Mouse (Mus musculus): Measurements from ENCODE around the gene Fndc1.
A peak's percentile ranks its signal among the peaks of the same experiment; 100 is the strongest.

Fndc1 gene

DNA sequence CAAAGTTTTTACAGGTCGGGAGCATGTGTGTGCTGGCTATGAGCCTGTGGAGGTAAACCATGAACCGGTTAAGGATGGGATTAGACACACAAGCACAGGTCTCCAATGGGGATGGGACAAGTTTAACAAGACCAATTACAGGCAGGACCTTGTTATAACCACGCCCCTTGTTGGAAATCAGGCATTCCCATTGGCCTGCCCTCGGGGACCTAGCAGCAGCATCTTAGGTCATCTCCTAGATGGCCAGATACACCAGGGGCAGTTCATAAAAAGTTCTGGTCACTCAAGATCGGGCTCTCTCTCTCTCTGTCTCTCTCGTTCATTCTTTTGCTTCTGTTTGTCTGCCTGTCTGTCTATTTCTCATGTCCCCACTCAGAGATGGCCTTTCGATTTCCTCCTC lies 6.9 kb downstream of the Fndc1 start:
- no peak for DNase-seq (ENCODE audit: low spot score in 2 of 2)

DNA sequence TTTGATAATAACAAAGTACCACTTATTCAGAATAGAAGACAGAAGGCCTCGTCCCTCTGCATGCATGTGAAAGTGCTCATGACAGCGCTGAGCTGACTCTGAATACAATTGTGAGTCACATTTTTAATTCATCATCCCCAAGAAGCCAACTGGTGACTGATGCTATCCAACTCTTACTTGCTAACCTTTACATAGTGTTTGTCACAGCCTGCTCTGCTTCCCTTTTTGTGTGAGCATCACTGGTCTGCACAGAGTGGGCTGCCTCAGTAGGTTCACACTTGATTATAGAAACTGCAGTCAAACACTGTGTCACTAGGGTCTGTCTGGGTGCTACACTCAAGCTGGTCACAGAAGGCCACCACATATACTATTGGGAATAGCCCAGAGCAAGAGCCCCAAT lies 10.5 kb downstream of the Fndc1 start:
- DNase-seq (ENCODE audit: low spot score in 2 of 2), result no peak

DNA sequence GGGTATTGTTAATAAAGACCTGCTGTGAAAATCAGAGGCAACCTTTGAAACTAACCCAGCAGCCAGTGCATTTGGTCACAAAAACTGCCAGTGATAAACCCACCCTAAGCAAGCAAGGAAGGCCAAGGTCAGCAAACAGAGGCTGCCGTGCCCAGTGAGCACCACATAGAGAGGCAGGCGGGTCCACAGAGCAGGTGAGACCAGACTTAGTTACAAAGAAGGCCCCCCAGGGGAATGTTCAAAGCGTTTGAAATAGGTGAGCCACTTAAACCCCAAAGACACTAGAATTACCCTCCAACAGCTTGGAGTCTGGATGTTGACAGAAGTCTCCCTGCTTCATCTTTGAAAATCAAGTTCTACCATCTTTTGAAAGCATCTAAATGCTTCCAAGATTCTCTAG lies 12.7 kb downstream of the Fndc1 start:
- DNase-seq (ENCODE audit: low spot score in 2 of 2), result no peak

DNA sequence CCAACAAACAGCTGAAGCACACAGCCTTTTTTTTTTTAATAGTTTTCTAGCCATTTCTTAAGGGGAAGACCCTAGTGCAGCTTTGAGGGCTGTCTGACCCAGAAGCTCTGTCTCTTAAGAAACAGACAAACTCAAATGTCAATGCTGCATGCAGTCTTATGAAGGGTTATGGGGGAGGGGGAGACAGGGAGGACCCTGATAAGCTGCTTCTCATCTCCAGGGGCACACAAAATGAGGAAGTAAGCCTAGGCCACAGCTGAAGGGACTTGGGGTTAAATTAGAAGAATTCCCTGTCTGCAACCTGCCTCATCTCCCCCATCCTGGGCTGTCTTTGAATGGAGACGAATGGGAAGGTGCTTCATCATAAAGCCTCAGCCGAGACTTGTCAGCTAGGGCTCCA lies 19.1 kb downstream of the Fndc1 start:
- DNase-seq (ENCODE audit: low spot score in 2 of 2), result no peak

DNA sequence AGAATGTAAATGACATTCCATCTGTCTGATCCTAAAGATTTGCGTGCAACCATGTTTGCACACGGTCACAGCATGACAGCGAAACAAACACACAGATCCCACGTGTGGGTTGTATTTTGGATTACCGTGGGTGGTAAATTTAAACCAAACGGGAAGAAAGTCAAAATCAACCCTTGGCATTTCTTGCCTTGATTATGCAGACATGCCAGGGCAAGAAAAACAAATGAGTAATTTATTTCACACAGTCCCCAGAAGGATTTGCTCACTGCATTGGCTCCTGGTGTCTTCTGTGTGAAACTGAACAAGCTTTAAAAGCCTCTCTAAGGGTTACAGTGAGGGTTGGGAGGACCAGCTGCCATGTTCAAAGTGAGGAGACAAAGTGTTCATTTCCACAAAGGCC lies 22.0 kb downstream of the Fndc1 start:
- DNase-seq (ENCODE audit: low spot score in 2 of 2), result no peak

DNA sequence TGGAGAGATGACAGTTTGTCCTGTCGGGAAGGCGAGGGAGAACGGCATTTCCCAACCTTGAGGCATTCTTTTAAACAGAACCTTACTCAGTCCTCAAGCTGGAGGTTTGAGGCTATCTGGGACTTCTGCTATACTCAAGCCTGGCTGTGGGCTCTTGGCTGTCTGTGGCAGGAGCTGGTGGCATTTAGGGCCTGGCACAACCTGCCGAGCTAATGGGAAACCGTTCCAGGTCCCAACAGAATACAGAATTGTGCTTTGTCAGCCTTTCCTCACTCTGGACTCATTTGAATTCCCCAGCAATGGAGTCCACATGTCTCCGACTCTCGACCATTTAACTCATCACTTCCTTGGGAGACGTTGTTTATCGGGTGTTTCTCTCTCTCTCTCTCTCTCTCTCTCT lies 24.6 kb downstream of the Fndc1 start:
- no peak for DNase-seq (ENCODE audit: low spot score in 2 of 2)

DNA sequence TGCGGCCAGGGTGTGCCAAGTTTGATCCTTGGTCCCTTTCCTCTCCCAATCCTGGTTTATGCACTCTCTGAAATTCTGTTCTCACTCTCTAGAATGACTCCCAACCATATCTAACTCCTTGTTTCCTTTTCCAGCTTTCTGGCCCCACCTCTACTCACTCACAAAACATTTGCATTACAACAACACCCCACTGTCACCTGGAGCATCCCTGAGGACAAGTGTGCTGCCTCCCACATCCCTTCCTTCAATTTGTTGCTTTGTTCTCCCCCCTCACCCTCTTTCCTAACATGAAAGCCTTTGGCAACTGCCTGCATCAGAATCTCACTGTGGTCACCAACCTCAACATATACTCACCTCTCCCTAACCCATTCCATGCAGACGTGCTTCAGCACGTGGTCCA lies 27.2 kb downstream of the Fndc1 start:
- DNase-seq (ENCODE audit: low spot score in 2 of 2), result no peak

DNA sequence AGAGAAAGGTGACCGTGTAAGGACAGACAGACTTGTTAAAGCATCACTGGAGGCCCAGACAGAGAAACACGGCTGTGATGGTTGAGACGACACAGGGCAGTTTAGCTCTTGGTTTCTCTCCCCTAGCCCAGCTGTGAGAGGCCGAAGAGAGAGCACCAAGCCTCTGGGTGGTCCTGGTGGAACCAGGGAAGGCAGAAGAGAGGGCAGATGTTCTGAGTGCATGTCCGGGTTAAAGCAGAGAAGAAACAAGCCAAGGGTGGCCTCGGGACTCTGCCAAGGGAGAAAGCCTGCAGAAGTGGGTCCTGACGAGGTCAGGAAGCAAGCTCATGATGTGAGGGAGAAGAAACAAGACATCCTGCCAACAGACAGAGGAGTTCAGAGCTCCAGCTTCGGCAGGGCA lies 31.5 kb downstream of the Fndc1 start:
- DNase-seq (ENCODE audit: low spot score in 2 of 2), result peak in 1 of 2 experiments; percentile 44

DNA sequence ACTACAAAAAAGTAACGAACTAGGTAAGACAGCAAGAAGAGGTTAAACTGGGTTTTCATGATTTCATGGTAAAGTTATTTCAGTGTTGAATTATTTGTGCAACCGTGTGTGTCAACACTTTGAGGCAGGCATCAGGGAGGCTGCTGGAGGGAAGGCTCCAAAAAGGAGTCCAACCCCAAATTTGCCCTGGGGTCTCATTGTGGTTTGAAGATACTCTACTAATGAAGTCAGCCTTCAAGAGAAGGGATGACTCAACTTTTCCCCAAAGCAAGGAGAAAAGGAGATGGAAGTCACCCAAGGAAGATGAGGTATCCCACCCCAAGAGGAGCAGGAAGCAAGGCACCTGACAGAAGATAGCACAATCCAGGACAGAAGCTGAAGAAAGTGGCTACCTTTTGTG lies 31.9 kb downstream of the Fndc1 start:
- no peak for DNase-seq (ENCODE audit: low spot score in 2 of 2)

DNA sequence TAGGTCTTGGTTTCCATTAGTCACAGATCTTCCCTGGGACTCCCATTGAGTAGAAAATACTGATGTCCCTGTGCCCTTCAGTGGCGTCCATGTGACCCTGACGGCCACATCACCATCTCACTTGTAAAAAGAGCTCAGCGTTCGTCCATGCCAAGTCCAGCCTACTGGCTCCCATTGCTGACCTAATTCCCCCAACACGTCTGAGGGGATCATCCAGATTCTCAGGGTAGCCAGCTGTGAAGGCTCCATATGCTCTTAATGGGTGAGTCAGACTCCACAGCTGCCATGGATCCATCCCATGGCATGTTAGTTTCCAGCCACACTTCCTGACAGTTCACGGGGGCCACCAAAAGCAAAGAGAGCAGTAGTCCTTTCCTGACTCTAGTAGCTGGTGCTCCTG lies 33.0 kb downstream of the Fndc1 start:
- no peak for DNase-seq (ENCODE audit: low spot score in 2 of 2)

DNA sequence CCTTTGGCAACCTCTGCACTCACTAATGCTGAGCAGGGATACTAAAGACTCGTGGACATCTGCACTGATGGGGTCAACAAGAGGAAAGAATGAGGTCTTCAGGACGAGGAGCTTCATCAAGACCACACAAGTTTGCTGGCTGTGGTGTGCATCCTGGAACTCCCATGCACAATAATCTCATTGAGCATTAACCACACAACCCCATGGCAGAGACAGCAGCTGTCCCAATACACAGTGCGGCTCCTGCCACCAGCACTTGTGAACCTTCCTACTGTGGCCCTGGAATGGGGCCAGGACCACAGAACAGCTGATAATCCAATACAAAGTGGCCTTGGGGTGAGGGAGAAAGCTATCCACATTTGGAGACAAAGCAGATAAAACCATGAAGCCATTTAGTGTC lies 36.6 kb downstream of the Fndc1 start:
- no peak for DNase-seq (ENCODE audit: low spot score in 2 of 2)

DNA sequence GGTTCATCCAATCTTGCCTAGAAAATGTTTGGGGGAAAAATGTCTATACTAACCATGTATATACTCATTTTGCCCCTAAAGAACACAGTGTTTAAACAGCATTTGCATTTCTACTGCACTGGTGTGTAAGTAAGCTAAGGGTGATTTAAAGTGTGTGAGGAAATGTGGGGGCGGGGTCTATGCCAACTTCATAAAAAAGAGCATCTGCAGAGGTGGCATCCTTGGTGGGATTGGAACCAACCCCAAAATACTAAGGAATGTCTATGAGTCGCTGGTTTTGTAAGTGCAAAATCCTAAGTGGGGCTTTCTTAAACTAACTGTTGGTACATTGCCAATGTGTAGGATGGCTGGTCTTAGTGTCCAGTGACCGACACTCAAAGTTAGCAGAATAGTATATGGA lies 53.0 kb downstream of the Fndc1 start:
- DNase-seq (ENCODE audit: low spot score in 2 of 2), result no peak

DNA sequence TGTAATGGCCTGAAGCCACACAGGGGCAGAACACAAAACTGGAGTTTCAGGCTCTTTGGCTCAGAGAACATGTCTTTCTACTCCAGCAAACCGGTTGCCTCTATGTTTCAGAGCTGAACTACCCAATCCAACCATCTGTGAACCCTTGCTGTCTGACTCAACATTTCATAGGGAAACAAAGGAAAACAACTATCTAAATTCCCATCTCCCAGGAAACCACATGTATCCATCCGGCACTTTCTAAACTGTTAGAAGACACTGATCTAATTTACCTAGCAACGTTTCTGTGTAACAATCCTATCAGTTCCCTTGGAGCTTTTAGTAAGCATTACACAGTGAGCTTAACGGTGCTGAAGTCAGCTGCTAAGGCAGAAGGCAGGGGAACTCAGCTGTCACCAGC lies 67.3 kb downstream of the Fndc1 start:
- DNase-seq (ENCODE audit: low spot score in 2 of 2), result no peak

DNA sequence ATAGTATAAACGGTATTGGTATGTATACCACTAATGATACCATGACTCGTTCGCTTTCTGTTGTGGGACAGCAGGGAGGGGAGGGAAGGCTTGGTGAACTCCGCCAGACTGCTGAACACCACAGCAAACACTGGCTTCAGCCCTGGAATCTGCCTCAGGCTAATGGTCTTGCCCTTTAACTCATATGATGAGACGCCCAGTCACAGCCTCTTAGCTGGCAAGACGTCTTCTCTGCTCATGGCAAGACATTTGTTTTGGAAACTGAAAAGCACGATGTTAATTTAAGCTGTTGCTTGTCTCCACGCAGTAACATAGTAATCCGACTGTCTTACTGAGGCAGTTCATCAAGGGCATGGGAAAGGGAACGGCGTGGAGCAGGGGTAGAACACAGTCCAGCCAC lies 72.1 kb downstream of the Fndc1 start:
- no peak for DNase-seq (ENCODE audit: low spot score in 2 of 2)

DNA sequence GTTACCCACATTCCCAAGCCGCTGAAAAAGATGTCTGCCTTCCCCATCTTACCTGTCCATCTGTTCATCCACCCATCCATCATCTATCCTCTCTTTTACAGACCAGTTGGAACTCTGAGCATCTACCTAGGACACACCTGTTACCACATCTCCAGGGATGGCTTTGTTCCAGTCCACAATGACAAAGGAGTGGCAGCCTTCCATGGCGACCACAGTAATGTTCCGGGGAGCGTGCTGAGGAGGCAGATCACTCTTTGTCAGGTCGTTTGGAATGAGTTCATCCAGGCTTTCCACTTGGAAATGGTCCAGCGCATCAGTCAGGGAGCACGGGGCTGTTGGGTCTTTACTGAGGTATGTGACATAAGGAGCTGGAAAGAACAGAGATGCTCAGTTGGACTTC lies 73.7 kb downstream of the Fndc1 start:
- no peak for DNase-seq (ENCODE audit: low spot score in 2 of 2)

DNA sequence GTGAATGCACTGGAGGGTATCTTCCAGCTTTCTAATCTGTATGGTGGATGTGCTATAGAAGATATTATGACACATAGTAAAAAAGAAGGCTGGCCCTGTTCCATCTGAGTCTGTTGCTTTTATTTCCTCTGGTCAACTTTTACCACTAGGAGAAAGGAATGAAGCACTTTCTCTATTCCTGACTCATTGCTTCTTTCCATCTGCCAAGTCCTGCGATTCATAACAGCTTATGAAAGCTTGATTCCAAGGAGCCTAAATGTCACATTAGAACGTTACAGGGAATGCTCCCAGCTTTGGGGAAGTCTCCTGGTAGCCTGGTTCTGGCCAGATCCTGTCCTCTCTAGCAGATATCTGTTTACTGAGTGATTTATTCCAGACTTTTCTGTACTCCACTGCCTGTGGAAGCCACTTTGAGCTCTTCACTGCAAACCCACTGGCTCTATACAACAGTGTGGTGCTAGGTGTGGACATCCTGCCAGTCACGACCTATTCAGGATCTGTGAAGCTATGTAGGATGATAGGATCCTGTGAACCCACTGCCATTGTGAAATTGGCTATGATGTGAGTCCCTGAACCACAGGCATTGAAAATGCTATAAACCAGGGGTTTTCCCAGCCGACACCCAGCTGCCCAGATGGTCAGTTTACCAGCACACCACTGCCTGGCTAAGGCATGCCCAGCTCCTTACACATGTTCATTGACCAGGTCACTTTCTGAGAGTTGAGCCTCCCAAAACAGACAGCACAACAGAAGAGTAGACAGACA lies 77.9 kb downstream of the Fndc1 start:
- no peak for DNase-seq (ENCODE audit: low spot score in 2 of 2)

DNA sequence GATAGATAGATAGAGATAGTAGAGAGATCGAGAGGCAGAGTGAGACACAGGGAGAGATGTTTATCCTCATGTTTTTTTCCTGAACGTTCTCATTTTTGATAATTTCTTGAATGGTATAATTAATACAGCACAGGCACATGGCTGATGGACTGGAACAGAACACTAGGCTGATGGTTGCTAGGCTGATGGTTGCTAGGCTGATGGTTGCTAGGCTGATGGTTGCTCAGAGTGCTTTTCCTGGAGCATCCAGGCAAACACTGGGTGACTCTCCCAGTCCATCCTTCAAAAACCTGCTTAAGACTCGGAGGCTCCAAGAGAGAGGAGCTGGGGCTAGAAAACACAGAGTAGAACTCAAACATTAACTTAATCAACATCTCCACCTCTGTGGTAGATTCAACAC lies 80.3 kb downstream of the Fndc1 start:
- DNase-seq (ENCODE audit: low spot score in 2 of 2), result no peak

DNA sequence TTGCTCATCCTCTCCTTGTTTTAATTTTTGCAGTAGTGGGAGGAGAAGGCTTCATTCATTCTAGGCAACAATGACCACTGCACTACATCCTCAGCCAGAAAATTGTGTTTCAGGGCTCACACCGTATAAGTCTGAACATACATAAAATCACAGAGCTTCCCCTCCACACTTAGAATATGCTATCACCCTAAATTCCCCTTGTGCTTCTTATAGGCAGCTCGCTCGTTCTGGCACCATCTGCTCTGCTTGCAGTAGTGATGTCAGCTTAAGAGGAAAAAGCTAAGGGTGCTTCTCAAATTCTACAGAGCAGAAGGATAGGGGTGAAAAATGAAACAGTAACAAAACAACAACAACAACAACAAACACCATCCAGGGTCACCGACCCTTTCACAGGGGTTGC lies 82.1 kb downstream of the Fndc1 start:
- no peak for DNase-seq (ENCODE audit: low spot score in 2 of 2)

DNA sequence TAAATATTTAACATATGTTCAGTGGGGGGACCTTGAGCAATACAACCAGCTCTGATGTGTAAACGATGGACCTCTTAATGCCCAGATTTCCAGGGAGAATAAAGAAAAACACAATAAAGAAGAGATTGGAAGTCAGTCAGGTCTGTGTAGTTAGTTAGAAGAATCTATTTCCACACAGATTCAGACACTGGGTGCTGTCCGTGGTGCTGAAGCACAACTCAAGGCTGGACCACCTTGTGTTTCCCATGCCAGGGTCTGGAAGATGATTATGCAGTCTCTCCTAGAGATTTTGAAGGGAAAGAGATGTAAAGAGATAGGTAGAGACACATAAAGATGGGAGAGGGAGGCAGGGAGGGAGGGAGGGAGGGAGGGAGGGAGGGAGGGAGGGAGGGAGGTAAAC lies 86.1 kb downstream of the Fndc1 start:
- no peak for DNase-seq (ENCODE audit: low spot score in 2 of 2)

DNA sequence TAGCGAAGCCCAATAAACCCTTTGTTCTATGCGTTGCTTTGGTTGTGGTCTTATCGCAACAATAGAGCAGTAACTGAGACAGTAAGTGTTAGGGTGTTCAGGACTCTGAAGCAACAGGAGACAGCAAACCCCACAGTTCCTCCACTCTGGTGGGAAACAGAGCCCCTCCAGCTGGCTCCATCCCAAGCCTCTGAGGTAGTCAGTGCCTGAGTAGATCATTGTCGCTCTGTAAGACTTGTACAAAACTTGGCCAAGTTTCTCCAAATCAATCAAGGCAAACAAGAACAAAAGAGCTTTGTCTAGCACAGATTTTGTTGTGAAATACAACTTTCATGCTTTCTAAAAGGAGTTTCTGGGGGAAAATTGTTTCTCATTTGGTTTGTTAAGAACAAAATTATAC lies 104.1 kb downstream of the Fndc1 start:
- DNase-seq (ENCODE audit: low spot score in 2 of 2), result no peak

DNA sequence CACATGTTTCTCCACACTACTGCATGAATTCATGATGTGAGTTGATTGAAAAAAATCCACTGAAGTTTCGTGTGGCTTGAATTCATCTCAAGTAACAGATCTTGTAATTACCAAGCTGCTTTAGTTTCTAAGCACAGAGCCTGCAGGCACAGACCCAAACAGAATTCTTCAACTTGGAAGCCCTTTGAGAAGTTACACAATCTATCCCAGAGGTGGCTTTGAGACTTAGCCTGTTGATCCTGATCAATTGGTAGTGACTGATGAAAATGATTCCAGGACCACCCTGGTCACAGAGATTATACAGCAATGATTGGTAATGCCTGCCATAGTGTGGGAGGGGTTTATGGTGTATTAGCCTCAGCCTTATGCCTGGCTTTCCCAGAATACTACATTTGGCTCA lies 108.2 kb downstream of the Fndc1 start:
- no peak for DNase-seq (ENCODE audit: low spot score in 2 of 2)

DNA sequence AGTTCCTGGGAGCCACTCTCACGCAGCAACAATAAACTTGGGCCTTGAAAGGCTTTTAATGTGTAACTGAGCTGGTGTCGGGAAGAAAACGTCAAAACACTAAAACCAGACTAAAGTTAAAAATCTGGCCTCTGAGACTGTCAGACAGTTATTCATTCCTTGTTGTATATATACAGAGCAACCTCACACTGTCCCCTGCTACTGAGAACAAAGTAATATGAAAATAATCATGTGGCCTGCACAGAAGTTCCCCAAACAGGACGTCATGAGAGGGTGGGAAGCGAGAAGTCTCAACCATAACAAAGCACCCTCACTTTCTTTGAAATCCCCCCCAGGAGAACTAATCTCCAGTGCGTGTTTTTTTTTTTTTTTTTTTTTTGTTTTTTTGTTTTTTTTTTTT lies 109.2 kb downstream of the Fndc1 start:
- DNase-seq (ENCODE audit: low spot score in 2 of 2), result no peak

DNA sequence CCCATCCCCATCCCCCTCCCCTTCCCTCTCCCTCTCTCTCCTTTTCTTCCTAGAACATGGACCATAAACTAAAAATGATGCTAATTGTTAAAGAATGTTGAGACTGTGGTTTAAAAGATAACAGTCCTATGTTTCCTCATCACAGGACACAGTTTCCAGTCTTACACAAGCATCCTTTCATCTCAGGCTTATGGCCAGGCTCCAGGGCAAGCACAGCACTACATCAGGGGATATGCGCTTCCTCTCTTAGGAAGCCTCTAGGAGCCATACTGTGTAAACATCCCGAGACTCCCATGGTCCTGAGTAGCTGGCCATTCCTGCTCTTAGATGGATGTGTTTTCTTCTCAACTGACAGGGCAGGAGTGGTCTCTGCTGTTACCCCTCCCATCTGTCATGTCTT lies 114.1 kb downstream of the Fndc1 start:
- DNase-seq (ENCODE audit: low spot score in 2 of 2), result no peak

DNA sequence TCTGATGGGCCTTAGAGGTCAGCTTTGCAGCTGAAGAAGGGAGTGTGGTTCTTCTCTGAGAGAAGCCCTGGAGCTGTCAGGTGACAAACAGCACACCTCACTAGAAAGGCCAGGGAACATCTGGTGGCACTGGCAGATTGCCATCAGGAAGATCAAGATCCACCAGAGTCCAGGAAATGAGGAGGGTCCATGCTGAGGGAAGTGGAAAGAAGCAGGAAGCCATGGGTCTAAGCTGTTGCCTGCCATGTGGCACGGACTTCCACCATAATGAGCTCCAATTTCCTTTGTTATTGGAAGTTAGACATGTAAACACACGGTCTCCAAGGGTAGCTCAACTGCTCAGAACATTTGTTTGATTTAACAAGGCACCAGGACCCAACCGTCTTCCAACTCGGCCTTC lies 120.0 kb downstream of the Fndc1 start:
- DNase-seq (ENCODE audit: low spot score in 2 of 2), result no peak
